Comparison of ENCODE assay signal across 8 mouse cellular contexts in the genomic region with DNA sequence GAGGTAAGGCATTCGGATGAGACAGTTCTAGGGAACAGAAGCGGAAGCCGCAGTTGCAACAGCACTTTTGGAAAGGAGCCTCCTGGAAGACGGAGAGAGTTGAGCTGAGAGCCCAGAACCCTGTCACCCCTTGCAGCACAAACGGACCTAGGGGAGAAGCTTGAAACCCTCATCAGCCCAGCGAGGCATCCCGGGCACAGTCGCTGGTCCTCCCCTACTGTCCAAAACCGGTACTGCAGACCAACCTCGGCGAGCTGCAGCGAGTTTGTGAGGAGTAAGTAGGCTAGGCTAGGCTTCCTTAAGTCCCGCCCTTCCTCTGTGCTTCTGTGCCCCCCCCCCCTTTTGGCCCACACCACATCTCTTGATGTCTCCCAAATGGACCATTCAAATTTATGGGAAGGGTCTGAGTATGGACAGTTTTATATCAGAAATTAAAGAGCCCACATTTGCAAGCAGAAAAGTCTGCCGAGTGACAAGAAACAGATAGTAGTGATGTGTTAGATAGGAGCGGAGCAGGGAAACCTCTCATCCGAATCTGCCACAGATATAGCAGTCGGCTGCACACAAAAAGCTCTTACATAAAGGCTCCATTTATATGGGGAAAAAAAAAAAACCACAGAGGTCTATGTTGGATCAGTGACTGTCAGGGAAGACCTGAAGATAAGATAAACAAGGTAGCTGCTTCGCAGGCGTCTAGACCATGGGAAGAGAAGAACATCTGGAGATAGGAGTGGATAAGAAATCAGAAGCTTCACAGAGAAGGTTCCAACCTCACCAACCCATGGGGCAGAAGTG. TPM values are rescaled to one million over a fixed set of nuclear protein-coding genes. Genes with fewer than 3 reads are reported as not detected.
DNase-seq lines count a peak whose midpoint lies in the region; ATAC-seq and TF ChIP-seq lines count a peak whose summit lies in the region.

No protein-coding gene starts in this region.

- H3K9ac ChIP-seq in embryonic facial prominence, embryonic 14.5 days (ENCODE audit: low read depth, low read length), result no peak overlapping the region
- no peak overlapping the region for H3K9ac ChIP-seq in limb, embryonic 14.5 days (ENCODE audit: low read depth, low read length, severe bottlenecking)

- H3K9me3 ChIP-seq in embryonic facial prominence, embryonic 14.5 days (ENCODE audit: control insufficient read depth, low read length), result no peaks in the 10 kb centered on the region
- no peaks in the 10 kb centered on the region for H3K9me3 ChIP-seq in heart, embryonic 10.5 days
- no peaks in the 10 kb centered on the region for H3K9me3 ChIP-seq in limb, embryonic 14.5 days (ENCODE audit: control insufficient read depth, low read length)

- DNase-seq in 416B (ENCODE audit: low read depth), result peak; percentile 56
- DNase-seq in adrenal gland, postnatal 36 days, result peak; percentile 80 to 88
- DNase-seq in embryonic facial prominence, embryonic 14.5 days (ENCODE audit: low spot score), result peak; percentile 76
- DNase-seq in heart, embryonic 10.5 days (ENCODE audit: low spot score), result peak; percentile 92
- peak; percentile 72 for DNase-seq in kidney, adult 9 months
- peak; percentile 76 for DNase-seq in limb, embryonic 14.5 days (ENCODE audit: low spot score)
- DNase-seq in spleen, postnatal 4 days (ENCODE audit: low spot score in 2 of 2), result peak; percentile 74 to 93

- no peaks in the 10 kb centered on the region for H3K27me3 ChIP-seq in embryonic facial prominence, embryonic 14.5 days (replicated peaks; ENCODE audit: control insufficient read depth, insufficient read depth, low read length)
- H3K27me3 ChIP-seq in heart, embryonic 10.5 days (ENCODE audit: insufficient read depth, poor library complexity, severe bottlenecking), result peaks cover 8% of the 10 kb centered on the region; the same call in 1 of the 2 replicates
- H3K27me3 ChIP-seq in limb, embryonic 14.5 days (ENCODE audit: control insufficient read depth, insufficient read depth, low read length), result no peaks in the 10 kb centered on the region
- H3K27me3 ChIP-seq in myocyte (ENCODE audit: control insufficient read depth, insufficient read depth, insufficient read length), result no peaks in the 10 kb centered on the region

- H3ac ChIP-seq in myocyte (ENCODE audit: control insufficient read depth, insufficient read length), result no peak overlapping the region

- no peaks in the 10 kb centered on the region for H3K36me3 ChIP-seq in embryonic facial prominence, embryonic 14.5 days (ENCODE audit: control insufficient read depth, insufficient read depth, low read length)
- no peaks in the 10 kb centered on the region for H3K36me3 ChIP-seq in heart, embryonic 10.5 days
- H3K36me3 ChIP-seq in limb, embryonic 14.5 days (ENCODE audit: control insufficient read depth, insufficient read depth, low read length), result no peaks in the 10 kb centered on the region
- no peaks in the 10 kb centered on the region for H3K36me3 ChIP-seq in myocyte (ENCODE audit: control insufficient read depth, insufficient read depth)

- peaks cover 26% of the 10 kb centered on the region for H3K4me1 ChIP-seq in embryonic facial prominence, embryonic 14.5 days (ENCODE audit: control insufficient read depth, insufficient read depth, low read length)
- peaks cover 27% of the 10 kb centered on the region for H3K4me1 ChIP-seq in heart, embryonic 10.5 days
- peaks cover 33% of the 10 kb centered on the region for H3K4me1 ChIP-seq in limb, embryonic 14.5 days (ENCODE audit: control insufficient read depth, insufficient read depth, low read length)

- H3K79me2 ChIP-seq in myocyte (ENCODE audit: control insufficient read depth, insufficient read depth), result no peaks in the 10 kb centered on the region

- peak overlapping the region; percentile 41 for H3K4me2 ChIP-seq in embryonic facial prominence, embryonic 14.5 days (ENCODE audit: low read depth, low read length)
- peak overlapping the region; percentile 31 for H3K4me2 ChIP-seq in limb, embryonic 14.5 days (replicated peaks; ENCODE audit: low read depth, low read length, severe bottlenecking)
- H3K4me2 ChIP-seq in myocyte (ENCODE audit: low read depth), result no peak overlapping the region

- no peak overlapping the region for H3K27ac ChIP-seq in embryonic facial prominence, embryonic 14.5 days (replicated peaks; ENCODE audit: low read depth, low read length)
- H3K27ac ChIP-seq in heart, embryonic 10.5 days, result no peak overlapping the region
- H3K27ac ChIP-seq in limb, embryonic 14.5 days (replicated peaks; ENCODE audit: low read depth, low read length), result no peak overlapping the region

- ATAC-seq in embryonic facial prominence, embryonic 14.5 days (ENCODE audit: low read depth), result peak; percentile 51
- ATAC-seq in limb, embryonic 14.5 days (ENCODE audit: low FRiP score, low read depth), result peak; percentile 69

- no peak overlapping the region for H3K4me3 ChIP-seq in embryonic facial prominence, embryonic 14.5 days (ENCODE audit: low read depth, low read length)
- no peak overlapping the region for H3K4me3 ChIP-seq in heart, embryonic 10.5 days
- no peak overlapping the region for H3K4me3 ChIP-seq in limb, embryonic 14.5 days (replicated peaks; ENCODE audit: low read length)
- H3K4me3 ChIP-seq in myocyte, result no peak overlapping the region

- TF ChIP-seq POLR2A in limb, embryonic 14.5 days (IDR thresholded peaks at IDR 0.05; ENCODE audit: borderline replicate concordance, extremely low read depth, insufficient read depth, insufficient read length), result no peak
- TF ChIP-seq POLR2A in myocyte (IDR thresholded peaks at IDR 0.05; ENCODE audit: insufficient read length, low read depth), result no peak

- 25% methylated on average over 19 of the region's 19 CpGs for WGBS in embryonic facial prominence, embryonic 14.5 days
- 11% methylated on average over 19 of the region's 19 CpGs for WGBS in heart, embryonic 10.5 days
- 21% methylated on average over 19 of the region's 19 CpGs for WGBS in limb, embryonic 14.5 days

TF ChIP-seq in myocyte, 11 proteins besides CTCF, POLR2A, EP300 and RAD21:
- TF ChIP-seq POLR2AphosphoS2 (IDR thresholded peaks at IDR 0.05; ENCODE audit: insufficient read length, low read depth) (no peak), CEBPB (IDR thresholded peaks at IDR 0.05; ENCODE audit: insufficient read depth, poor library complexity, severe bottlenecking) (no peak), SRF (IDR thresholded peaks at IDR 0.05; ENCODE audit: control insufficient read depth, insufficient read length, low read depth) (peak; percentile 19), TCF12 (IDR thresholded peaks at IDR 0.05; ENCODE audit: insufficient read depth, poor library complexity, severe bottlenecking) (no peak)

RNA-seq across cellular contexts. Expression of a gene that starts 31.5 kb away (rescaled TPM):
- 10 to 100 TPM; 21.2 to 21.3 TPM for total RNA-seq in adrenal gland, postnatal 36 days (2021)
- polyA plus RNA-seq in embryonic facial prominence, embryonic 14.5 days (2014; fragmentation: Nextera tagmentation; extraction: Ambion mirVana), result 45.6 and 48.1 TPM in 2 replicates
- 15.2 and 16.9 TPM in 2 replicates for polyA plus RNA-seq in heart, embryonic 10.5 days (2016; fragmentation: Nextera tagmentation; extraction: Ambion mirVana)
- 52.7 and 58.0 TPM in 2 replicates for polyA plus RNA-seq in limb, embryonic 14.5 days (2012; rRNA removed)
- polyA plus RNA-seq in limb, embryonic 14.5 days (2014; fragmentation: Nextera tagmentation; extraction: Ambion mirVana), result 45.1 and 49.3 TPM in 2 replicates
- 86.2 TPM for polyA plus RNA-seq in myocyte (2012; fragmentation: generic; extraction: Trizol)

RNA-seq across cellular contexts. Expression of a gene that starts 41.6 kb away (rescaled TPM):
- 10 to 100 TPM; 57.8 to 84.4 TPM for total RNA-seq in adrenal gland, postnatal 36 days (2021)
- polyA plus RNA-seq in embryonic facial prominence, embryonic 14.5 days (2014; fragmentation: Nextera tagmentation; extraction: Ambion mirVana), result 27.6 and 30.2 TPM in 2 replicates
- polyA plus RNA-seq in heart, embryonic 10.5 days (2016; fragmentation: Nextera tagmentation; extraction: Ambion mirVana), result 10.9 and 17.7 TPM in 2 replicates
- polyA plus RNA-seq in limb, embryonic 14.5 days (2012; rRNA removed), result 20.3 and 22.4 TPM in 2 replicates
- polyA plus RNA-seq in limb, embryonic 14.5 days (2014; fragmentation: Nextera tagmentation; extraction: Ambion mirVana), result 18.7 and 20.5 TPM in 2 replicates
- 140 TPM for polyA plus RNA-seq in myocyte (2012; fragmentation: generic; extraction: Trizol)
